Mouse (Mus musculus): ENCODE measurements around the gene Ep300. TPM values are rescaled to one million over a fixed set of nuclear protein-coding genes. Genes with fewer than 3 reads are reported as not detected.
A peak's percentile ranks its signal among the peaks of the same experiment; 100 is the strongest.

The Ep300 gene
- polyA plus RNA-seq, 2 experiments: 20.2 to 38.2 TPM

- Histone ChIP-seq H3K9ac (ENCODE audit: low read depth, low read length, severe bottlenecking) (peak overlapping the region; percentile 81), H3K4me3 (replicated peaks; ENCODE audit: low read length) (peak overlapping the region; percentile 59), H3K27me3 (ENCODE audit: control insufficient read depth, insufficient read depth, low read length) (peaks cover 21% of the 10 kb centered on the region), H3K36me3 (ENCODE audit: control insufficient read depth, insufficient read depth, low read length) (no peaks in the 10 kb centered on the region; the same call in 1 of the 2 replicates), H3K4me1 (ENCODE audit: control insufficient read depth, insufficient read depth, low read length) (peaks cover 17% of the 10 kb centered on the region; the same call in 1 of the 2 replicates), H3K4me2 (replicated peaks; ENCODE audit: low read depth, low read length, severe bottlenecking) (peak overlapping the region; percentile 93), H3K27ac (replicated peaks; ENCODE audit: low read depth, low read length) (no peak overlapping the region), H3K9me3 (ENCODE audit: control insufficient read depth, low read length) (no peaks in the 10 kb centered on the region)
- WGBS: 23% methylated on average over 18 of the region's 19 CpGs
- no peak for TF ChIP-seq POLR2A (IDR thresholded peaks at IDR 0.05; ENCODE audit: borderline replicate concordance, extremely low read depth, insufficient read depth, insufficient read length)
- DNase-seq (ENCODE audit: low spot score) (no peak), ATAC-seq (ENCODE audit: low FRiP score, low read depth) (no peak)
These were observed 109.7 kb downstream of the Ep300 start for GRCm38 (mm10) chr15:81694891-81695290.

GRCm38 (mm10) chr15:81697175-81697574 lies 112.0 kb downstream of the Ep300 start, which contains the start of gene Chadl:
Gene Chadl, minus strand, starts transcription at chr15:81697287.
- WGBS: 56% methylated on average over 7 of the region's 7 CpGs
- H3K27ac ChIP-seq (replicated peaks; ENCODE audit: low read depth, low read length): peak within 1 kb of the TSS; percentile 76
- peak; percentile 13; the same call in 1 of the 2 replicates for ATAC-seq (ENCODE audit: low FRiP score, low read depth)

GRCm38 (mm10) chr15:81697847-81698246 lies 112.7 kb downstream of the Ep300 start:
- H3K36me3 ChIP-seq (ENCODE audit: control insufficient read depth, insufficient read depth, low read length): 0 out of 2 replicates have a peak, but pooled peaks cover under 1% of the 10 kb centered on the region
- peaks cover 10% of the 10 kb centered on the region; the same call in 1 of the 2 replicates for H3K27me3 ChIP-seq (ENCODE audit: control insufficient read depth, insufficient read depth, low read length)
- H3K4me1 ChIP-seq (ENCODE audit: control insufficient read depth, insufficient read depth, low read length): peaks cover 15% of the 10 kb centered on the region; the same call in 1 of the 2 replicates
- 38% methylated on average over 3 of the region's 3 CpGs for WGBS
- H3K4me3 ChIP-seq (replicated peaks; ENCODE audit: low read length): peak overlapping the region; percentile 22
- H3K4me2 ChIP-seq (replicated peaks; ENCODE audit: low read depth, low read length, severe bottlenecking): 0 out of 2 replicates have a peak overlapping the region, but pooled peaks have one; percentile 39
- no peak for TF ChIP-seq POLR2A (IDR thresholded peaks at IDR 0.05; ENCODE audit: borderline replicate concordance, extremely low read depth, insufficient read depth, insufficient read length)
- no peak overlapping the region for H3K9ac ChIP-seq (ENCODE audit: low read depth, low read length, severe bottlenecking)
- peak; percentile 31 for DNase-seq (ENCODE audit: low spot score)
- no peak overlapping the region for H3K27ac ChIP-seq (replicated peaks; ENCODE audit: low read depth, low read length)
- ATAC-seq (ENCODE audit: low FRiP score, low read depth): no peak
- H3K9me3 ChIP-seq (ENCODE audit: control insufficient read depth, low read length): no peaks in the 10 kb centered on the region

More at GRCm38 (mm10) chr15:81697175-81697574, 112.0 kb downstream of the Ep300 start, which contains the start of gene Chadl:
- TF ChIP-seq POLR2A (IDR thresholded peaks at IDR 0.05; ENCODE audit: borderline replicate concordance, extremely low read depth, insufficient read depth, insufficient read length): no peak
- H3K4me1 ChIP-seq (ENCODE audit: control insufficient read depth, insufficient read depth, low read length): peaks cover 17% of the 10 kb centered on the region; the same call in 1 of the 2 replicates
- H3K9me3 ChIP-seq (ENCODE audit: control insufficient read depth, low read length): no peaks in the 10 kb centered on the region
- H3K36me3 ChIP-seq (ENCODE audit: control insufficient read depth, insufficient read depth, low read length): no peaks in the 10 kb centered on the region
- DNase-seq (ENCODE audit: low spot score): peak; percentile 19
- peak within 1 kb of the TSS; percentile 22 for H3K4me3 ChIP-seq (replicated peaks; ENCODE audit: low read length)
- H3K9ac ChIP-seq (ENCODE audit: low read depth, low read length, severe bottlenecking): peak within 1 kb of the TSS; percentile 25
- H3K4me2 ChIP-seq (replicated peaks; ENCODE audit: low read depth, low read length, severe bottlenecking): peak within 1 kb of the TSS; percentile 39
- H3K27me3 ChIP-seq (ENCODE audit: control insufficient read depth, insufficient read depth, low read length): peaks cover 17% of the 10 kb centered on the region

DNA sequence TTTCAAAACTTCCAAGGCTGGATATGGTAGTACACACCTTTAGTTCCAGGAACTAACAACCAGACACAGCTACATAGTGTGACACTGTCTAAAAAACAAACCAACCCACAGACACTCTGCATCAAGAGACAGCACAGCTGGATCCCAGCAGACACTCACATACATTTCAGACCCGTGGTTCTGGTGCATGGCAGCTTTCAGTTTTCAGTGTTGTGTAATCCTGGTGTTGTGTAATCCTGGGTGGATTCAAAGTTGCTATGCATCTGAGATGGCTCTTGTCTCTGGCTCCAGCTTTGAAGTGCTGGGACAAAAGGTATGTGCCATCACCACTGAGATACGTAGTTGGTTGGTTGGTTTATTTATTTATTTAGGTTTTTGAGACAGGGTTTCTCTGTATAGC lies 113.4 kb downstream of the Ep300 start:
- no peak overlapping the region for H3K9ac ChIP-seq (ENCODE audit: low read depth, low read length, severe bottlenecking)
- no peak for DNase-seq (ENCODE audit: low spot score)

GRCm38 (mm10) chr15:81700161-81700560 lies 115.0 kb downstream of the Ep300 start:
- Histone ChIP-seq H3K27ac (replicated peaks; ENCODE audit: low read depth, low read length) (no peak overlapping the region), H3K4me2 (replicated peaks; ENCODE audit: low read depth, low read length, severe bottlenecking) (no peak overlapping the region), H3K27me3 (ENCODE audit: control insufficient read depth, insufficient read depth, low read length) (no peaks in the 10 kb centered on the region), H3K4me3 (replicated peaks; ENCODE audit: low read length) (no peak overlapping the region), H3K9me3 (ENCODE audit: control insufficient read depth, low read length) (no peaks in the 10 kb centered on the region), H3K36me3 (ENCODE audit: control insufficient read depth, insufficient read depth, low read length) (peaks cover 21% of the 10 kb centered on the region), H3K4me1 (ENCODE audit: control insufficient read depth, insufficient read depth, low read length) (no peaks in the 10 kb centered on the region), H3K9ac (ENCODE audit: low read depth, low read length, severe bottlenecking) (no peak overlapping the region)
- no peak for TF ChIP-seq POLR2A (IDR thresholded peaks at IDR 0.05; ENCODE audit: borderline replicate concordance, extremely low read depth, insufficient read depth, insufficient read length)
- 51% methylated on average over 2 of the region's 2 CpGs for WGBS
- DNase-seq (ENCODE audit: low spot score): no peak
- no peak for ATAC-seq (ENCODE audit: low FRiP score, low read depth)

More for the DNA sequence above, 113.4 kb downstream of the Ep300 start:
- Histone ChIP-seq H3K27ac (replicated peaks; ENCODE audit: low read depth, low read length) (no peak overlapping the region), H3K4me1 (ENCODE audit: control insufficient read depth, insufficient read depth, low read length) (peaks cover 10% of the 10 kb centered on the region; the same call in 1 of the 2 replicates), H3K9me3 (ENCODE audit: control insufficient read depth, low read length) (no peaks in the 10 kb centered on the region), H3K4me2 (replicated peaks; ENCODE audit: low read depth, low read length, severe bottlenecking) (no peak overlapping the region), H3K27me3 (ENCODE audit: control insufficient read depth, insufficient read depth, low read length) (0 out of 2 replicates have a peak, but pooled peaks cover 3% of the 10 kb centered on the region), H3K36me3 (ENCODE audit: control insufficient read depth, insufficient read depth, low read length) (0 out of 2 replicates have a peak, but pooled peaks cover 6% of the 10 kb centered on the region), H3K4me3 (replicated peaks; ENCODE audit: low read length) (no peak overlapping the region)
- TF ChIP-seq POLR2A (IDR thresholded peaks at IDR 0.05; ENCODE audit: borderline replicate concordance, extremely low read depth, insufficient read depth, insufficient read length): no peak
- ATAC-seq (ENCODE audit: low FRiP score, low read depth): no peak
- WGBS: 68% methylated on average over 2 of the region's 2 CpGs
